Mouse (Mus musculus) kidney, embryonic 14.5 days (tissue): ENCODE data around the gene Tepsin. TPM values are rescaled to one million over a fixed set of nuclear protein-coding genes. Genes with fewer than 3 reads are reported as not detected.

Experiments
- ATAC-seq: fragments of 200-750 bp; cut with Nextera tagmentation; 2 replicates; pipeline ENCODE4 v1.8.0; 2017; ENCODE audit warnings: moderate number of reproducible peaks, mild to moderate bottlenecking, moderate TSS enrichment, moderate library complexity; ENCODE audit not compliant: low FRiP score, low TSS enrichment
- H3K27ac ChIP-seq: fragments of 300-500 bp; sonication (generic); 2 replicates; pipeline ENCODE4 v1.5.1; 2014; ENCODE audit warnings: low read depth, mild to moderate bottlenecking, low read length, moderate library complexity, mixed read lengths
- H3K27me3 ChIP-seq: fragments of 300-500 bp; sonication (generic); 2 replicates; pipeline ENCODE4 v1.6.1; 2014; ENCODE audit warnings: mild to moderate bottlenecking, low read length; ENCODE audit not compliant: control insufficient read depth, insufficient read depth
- H3K36me3 ChIP-seq: fragments of 300-500 bp; sonication (generic); 2 replicates; pipeline ENCODE4 v1.6.1; 2014; ENCODE audit warnings: low read length, mixed read lengths; ENCODE audit not compliant: control insufficient read depth, insufficient read depth
- H3K4me1 ChIP-seq: fragments of 300-500 bp; sonication (generic); 2 replicates; pipeline ENCODE4 v1.6.1; 2014; ENCODE audit warnings: low read length, mixed read lengths; ENCODE audit not compliant: control insufficient read depth, insufficient read depth
- H3K4me2 ChIP-seq: fragments of 300-500 bp; sonication (generic); replicated peaks from 2 replicates; pipeline ENCODE4 v1.6.1; 2014; ENCODE audit warnings: low read depth, mild to moderate bottlenecking, low read length
- H3K4me3 ChIP-seq: fragments of 300-500 bp; sonication (generic); 2 replicates; pipeline ENCODE4 v1.5.1; 2014; ENCODE audit warnings: mild to moderate bottlenecking, low read length
- H3K9ac ChIP-seq: fragments of 300-500 bp; sonication (generic); 2 replicates; pipeline ENCODE4 v1.6.1; 2014; ENCODE audit warnings: low read depth, mild to moderate bottlenecking, low read length, moderate library complexity
- H3K9me3 ChIP-seq: fragments of 300-500 bp; sonication (generic); 2 replicates; pipeline ENCODE4 v1.6.1; 2016; ENCODE audit warnings: low read length; ENCODE audit not compliant: control insufficient read depth
- WGBS: fragments of 180-500 bp; shearing (Covaris S2); extraction: QIAGEN DNeasy Blood & Tissue Kit; methylation state at CpG from one replicate; pipeline ENCODE4 v1.1.7; 2014; 5-methylcytosine and 5-hydroxymethylcytosine counted together
- microRNA-seq: library from miRNA; unstranded; fragments of <30 nt; microRNA quantifications from one replicate; pipeline ENCODE4, GENCODE M21; 2016
- polyA plus RNA-seq: library from polyadenylated mRNA; unstranded; fragments of >200 nt; fragmentation: Nextera tagmentation; extraction: Ambion mirVana; gene quantifications from 2 replicates; pipeline ENCODE4 v1.2.1, GENCODE M21; 2014

The Tepsin gene
- polyA plus RNA-seq, 1 experiment from 2014 or later, result 15.6 TPM

- Histone ChIP-seq H3K4me3 (peak overlapping the region; percentile 58), H3K4me2 (peak overlapping the region; percentile 95), H3K9me3 (no peaks in the 10 kb centered on the region), H3K9ac (peak overlapping the region; percentile 60; the same call in 1 of the 2 replicates), H3K4me1 (peaks cover 19% of the 10 kb centered on the region), H3K27ac (0 out of 2 replicates have a peak overlapping the region, but pooled peaks have one; percentile 37), H3K27me3 (peaks cover 25% of the 10 kb centered on the region), H3K36me3 (no peaks in the 10 kb centered on the region)
- WGBS, result 47% methylated on average over 11 of the region's 11 CpGs
- ATAC-seq, result peak; percentile 50; the same call in 1 of the 2 replicates
Measured at GRCm38 (mm10) chr11:120045839-120046552, 52.5 kb downstream of the Tepsin start.

- Histone ChIP-seq H3K4me1 (peaks cover 19% of the 10 kb centered on the region), H3K27me3 (peaks cover 25% of the 10 kb centered on the region), H3K27ac (no peak overlapping the region), H3K4me2 (no peak overlapping the region), H3K9ac (no peak overlapping the region), H3K9me3 (no peaks in the 10 kb centered on the region), H3K36me3 (no peaks in the 10 kb centered on the region), H3K4me3 (no peak overlapping the region)
- ATAC-seq, result no peak
- WGBS, result 61% methylated on average over 4 of the region's 4 CpGs
Measured at GRCm38 (mm10) chr11:120045341-120045740, 53.2 kb downstream of the Tepsin start.

GRCm38 (mm10) chr11:120042141-120042838 is 56.2 kb downstream of the Tepsin start:
- H3K9ac ChIP-seq, result no peak overlapping the region
- H3K27me3 ChIP-seq, result peaks cover 6% of the 10 kb centered on the region
- no peaks in the 10 kb centered on the region for H3K9me3 ChIP-seq
- H3K4me2 ChIP-seq, result no peak overlapping the region
- WGBS, result 76% methylated on average over 7 of the region's 7 CpGs
- peaks cover 10% of the 10 kb centered on the region for H3K4me1 ChIP-seq
- H3K27ac ChIP-seq, result peak overlapping the region; percentile 24; the same call in 1 of the 2 replicates
- H3K36me3 ChIP-seq, result no peaks in the 10 kb centered on the region
- no peak for ATAC-seq
- H3K4me3 ChIP-seq, result no peak overlapping the region

GRCm38 (mm10) chr11:120041191-120042123 is 57.1 kb downstream of the Tepsin start:
- Histone ChIP-seq H3K4me3 (no peak overlapping the region), H3K9me3 (no peaks in the 10 kb centered on the region), H3K4me2 (no peak overlapping the region), H3K27me3 (peaks cover 4% of the 10 kb centered on the region), H3K4me1 (peaks cover 6% of the 10 kb centered on the region), H3K9ac (no peak overlapping the region), H3K36me3 (no peaks in the 10 kb centered on the region), H3K27ac (0 out of 2 replicates have a peak overlapping the region, but pooled peaks have one; percentile 24)
- WGBS, result 57% methylated on average over 12 of the region's 13 CpGs
- ATAC-seq, result peak; percentile 24; the same call in 1 of the 2 replicates

Small RNAs within 50 kb of the gene (microRNA-seq; reads per million reads assigned to microRNA genes)
- not detected for gene Gm25948

Other genes starting within 250 kb of the Tepsin start
- 87.1 and 94.0 TPM in 2 replicates for gene Chmp6, start 185.3 kb downstream of the Tepsin start, polyA plus RNA-seq
- gene Baiap2, start 156.0 kb downstream of the Tepsin start, polyA plus RNA-seq, result 15.7 and 18.2 TPM in 2 replicates
- gene Aatk, start 51.6 kb downstream of the Tepsin start, polyA plus RNA-seq, result 1.3 and 1.9 TPM in 2 replicates
- gene Cep131, start 11.9 kb downstream of the Tepsin start, polyA plus RNA-seq, result 19.9 and 28.1 TPM in 2 replicates
- gene Ndufaf8, start 197 bp upstream of the Tepsin start, polyA plus RNA-seq, result 97.3 and 115 TPM in 2 replicates
- 81.2 and 89.0 TPM in 2 replicates for gene Slc38a10, start 52.6 kb upstream of the Tepsin start, polyA plus RNA-seq
- 20.3 and 27.2 TPM in 2 replicates for gene Bahcc1, start 134.2 kb upstream of the Tepsin start, polyA plus RNA-seq
- gene Actg1, start 249.8 kb upstream of the Tepsin start, polyA plus RNA-seq, result 2,303 and 2,603 TPM in 2 replicates